Mouse (Mus musculus) cerebellum, postnatal 4 days (tissue): ENCODE measurements around the gene Rap1gap.
A peak's percentile ranks its signal among the peaks of the same experiment; 100 is the strongest.

Experiments used
- DNase-seq, 2 experiments: peaks; one replicate each; pipeline ENCODE4 v3.0.0; 2022; ENCODE audit warnings: low spot score in 2 of 2, mixed read lengths in 1 of 2

The Rap1gap gene

DNA sequence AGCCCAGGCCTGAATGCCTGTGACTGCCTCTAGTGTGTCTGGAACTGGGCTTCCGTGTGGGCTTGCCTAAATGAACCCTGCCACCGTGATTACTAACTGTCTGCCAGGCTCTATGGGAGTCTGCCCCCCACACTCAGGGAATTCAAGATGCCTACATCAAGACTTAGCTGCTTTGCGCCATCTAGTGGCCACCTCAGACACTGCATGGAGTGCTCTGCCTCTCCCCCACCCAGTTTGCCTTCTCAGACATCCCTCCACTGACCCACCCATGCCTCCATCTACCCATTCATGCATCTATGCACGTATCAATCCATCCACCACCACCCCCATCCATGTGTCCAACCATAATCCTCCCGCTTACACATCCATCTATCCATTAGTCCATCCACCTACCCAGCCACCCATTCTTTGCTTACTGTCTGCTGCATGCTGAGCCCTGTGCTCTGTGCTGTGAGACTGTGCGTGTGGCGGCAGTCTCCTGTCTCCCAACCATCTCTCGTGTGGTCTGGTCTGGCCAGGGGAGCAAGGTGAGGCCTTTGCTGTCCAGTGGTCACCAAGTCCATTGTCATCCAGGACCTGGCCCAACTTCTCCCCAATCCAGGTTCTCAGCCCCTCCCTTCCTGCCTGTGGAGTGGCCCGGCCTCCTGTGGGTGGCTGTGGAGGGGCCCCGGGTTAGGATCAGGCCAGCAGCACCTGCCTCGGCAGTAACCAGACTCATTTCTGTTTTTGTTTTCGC is 58.3 kb downstream of the Rap1gap start:
- DNase-seq, result peak; percentile 66 to 81

- DNase-seq, result no peak
Observed at GRCm38 (mm10) chr4:137723527-137723926, 59.0 kb downstream of the Rap1gap start.

DNA sequence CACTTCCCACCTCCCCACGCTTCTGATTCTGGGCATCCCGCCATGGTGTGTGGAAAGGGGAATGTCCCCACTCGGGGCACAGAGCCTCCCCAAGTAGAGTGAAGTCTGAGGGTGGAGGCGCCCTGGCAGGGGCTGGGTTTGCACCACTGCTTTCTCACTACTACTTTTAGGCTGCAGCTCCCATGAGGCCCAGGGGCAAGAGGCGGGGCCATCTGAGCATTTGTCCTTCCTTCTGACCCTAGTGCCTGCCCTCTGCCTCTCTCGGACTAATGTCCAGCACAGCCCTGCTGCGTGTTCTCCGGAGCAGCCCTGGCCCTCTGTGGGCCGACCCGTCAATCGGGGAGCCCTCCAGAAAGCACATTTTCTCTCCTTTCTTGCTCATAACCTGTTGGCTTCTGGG is 59.7 kb downstream of the Rap1gap start:
- no peak for DNase-seq

DNA sequence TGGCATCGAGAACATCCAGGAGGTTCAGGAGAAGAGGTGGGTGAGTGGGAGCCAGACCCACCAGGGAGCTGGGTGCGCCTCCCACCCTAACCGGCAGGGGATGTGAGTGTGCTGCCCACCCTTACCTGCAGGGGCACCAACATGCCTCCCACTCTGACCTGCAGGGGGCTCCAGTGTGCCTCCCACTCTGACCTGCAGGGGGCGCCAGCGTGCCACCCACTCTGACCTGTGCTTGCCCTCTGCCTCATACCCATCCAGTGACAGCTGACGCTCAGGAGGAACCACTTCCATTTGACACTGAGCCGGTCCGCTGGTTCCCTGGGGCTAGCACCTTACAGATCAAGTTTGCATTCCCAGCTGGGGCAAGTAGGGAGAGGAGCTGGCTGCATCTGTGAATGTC is 60.2 kb downstream of the Rap1gap start:
- peak in 1 of 2 experiments; percentile 58 for DNase-seq

DNA sequence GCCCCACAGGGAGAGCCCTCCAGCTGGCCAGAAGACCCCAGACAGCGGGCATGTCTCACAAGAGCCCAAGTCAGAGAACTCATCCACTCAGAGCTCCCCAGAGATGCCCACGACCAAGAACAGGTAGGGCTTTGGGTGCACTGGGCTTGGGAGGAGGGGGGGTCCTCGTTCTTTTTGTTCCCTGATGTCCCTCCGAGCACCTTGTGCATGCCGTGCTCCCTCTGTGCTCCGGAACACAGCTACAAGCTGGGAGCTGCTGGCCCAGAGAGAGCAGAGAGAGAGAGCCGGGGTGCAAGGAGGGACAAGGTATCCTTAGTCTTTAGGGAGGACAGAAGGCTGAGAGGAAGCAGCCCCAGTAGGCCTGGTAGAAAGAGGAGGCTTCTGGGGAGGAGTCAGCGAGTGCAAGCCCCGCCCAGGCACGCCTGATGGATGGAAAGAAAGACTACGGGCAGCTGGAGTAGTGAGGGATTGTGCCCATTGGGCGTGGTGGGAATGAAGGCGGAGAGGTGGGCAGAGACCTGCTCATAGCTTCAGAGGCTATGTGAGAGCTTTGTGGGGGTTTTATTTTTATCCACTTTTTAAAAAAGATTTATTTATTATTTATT is 61.1 kb downstream of the Rap1gap start:
- no peak for DNase-seq

GRCm38 (mm10) chr4:137726739-137727505 is 62.4 kb downstream of the Rap1gap start:
- no peak for DNase-seq

GRCm38 (mm10) chr4:137727506-137728187 is 63.1 kb downstream of the Rap1gap start:
- no peak for DNase-seq

GRCm38 (mm10) chr4:137728399-137729154 is 64.1 kb downstream of the Rap1gap start:
- DNase-seq, result peak in 1 of 2 experiments; percentile 55

DNA sequence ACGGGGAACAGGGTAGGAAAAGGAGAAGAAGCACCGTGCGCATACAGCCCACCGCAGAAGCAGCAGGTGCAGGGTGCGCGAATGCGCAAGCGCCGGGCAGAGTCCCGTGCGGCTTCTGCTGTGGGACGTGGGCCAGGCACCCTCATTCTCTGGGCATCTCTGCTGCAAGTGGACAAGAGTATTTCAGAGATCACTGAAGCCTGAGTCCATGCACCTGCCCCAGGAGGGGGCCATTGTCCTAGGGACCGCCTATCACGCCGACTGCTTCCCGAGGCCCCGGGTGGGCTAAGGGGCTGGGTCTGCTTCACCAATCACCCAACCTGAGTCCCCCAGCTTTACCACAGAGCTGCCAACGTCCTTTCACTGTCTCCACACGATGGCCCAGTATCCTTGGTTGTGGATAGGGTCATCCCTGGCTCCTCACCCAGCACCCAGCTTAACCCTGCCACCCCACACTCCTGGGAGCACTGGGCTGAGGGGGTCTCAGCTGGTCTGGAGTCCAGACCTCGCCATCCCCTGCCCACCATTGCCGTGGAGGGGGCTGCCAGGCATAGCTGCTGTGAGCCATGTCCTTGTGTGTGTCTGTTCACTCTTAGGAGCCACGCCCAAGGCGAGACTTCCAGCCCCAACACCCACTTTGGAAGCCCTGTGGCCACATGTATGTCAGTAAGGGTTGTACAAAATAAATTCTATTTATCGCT is 64.8 kb downstream of the Rap1gap start:
- no peak for DNase-seq

DNA sequence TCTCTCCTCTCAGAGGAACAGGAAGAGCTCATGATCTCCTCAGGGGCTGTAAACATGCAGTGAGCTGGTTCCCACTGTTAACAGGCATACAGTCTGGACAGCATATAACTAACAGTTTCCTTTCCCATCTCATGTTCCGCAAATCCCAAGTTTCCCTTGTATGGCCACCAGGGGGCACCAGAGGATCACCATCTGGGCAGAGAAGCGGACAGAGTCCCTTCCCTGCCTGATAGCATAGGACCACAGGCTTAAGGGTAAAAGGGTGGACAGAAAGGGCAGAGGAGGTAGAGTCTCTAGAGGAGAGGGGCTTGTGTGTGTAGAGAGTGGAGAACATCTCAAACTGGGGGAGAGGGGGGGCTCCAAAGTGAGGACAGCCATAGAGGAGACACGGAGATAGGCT is 65.6 kb downstream of the Rap1gap start:
- DNase-seq, result peak; percentile 88 to 94

GRCm38 (mm10) chr4:137730757-137731156 is 66.2 kb downstream of the Rap1gap start:
- no peak for DNase-seq

DNA sequence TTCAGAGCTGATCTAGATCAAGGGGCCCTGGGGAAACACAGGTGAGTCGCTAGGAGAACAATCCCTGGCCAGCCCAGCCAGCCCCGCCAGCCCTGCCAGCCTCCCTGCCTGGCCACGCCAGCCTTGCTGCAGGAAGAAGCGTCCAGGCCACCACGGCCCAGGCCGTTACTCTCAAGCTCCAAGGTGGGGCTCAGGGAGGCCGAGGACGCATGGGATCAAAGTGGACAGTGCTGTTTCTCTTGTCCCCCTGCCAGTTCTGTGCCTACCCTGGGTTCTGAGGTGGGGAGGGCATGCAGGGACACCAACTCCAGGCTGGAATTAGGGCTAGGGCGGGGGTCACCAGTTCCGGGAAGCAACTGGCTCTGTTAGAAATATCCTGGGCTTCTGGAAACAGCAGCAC is 67.4 kb downstream of the Rap1gap start:
- DNase-seq, result no peak

- DNase-seq, result no peak
Observed at GRCm38 (mm10) chr4:137732361-137732760, 67.8 kb downstream of the Rap1gap start.

DNA sequence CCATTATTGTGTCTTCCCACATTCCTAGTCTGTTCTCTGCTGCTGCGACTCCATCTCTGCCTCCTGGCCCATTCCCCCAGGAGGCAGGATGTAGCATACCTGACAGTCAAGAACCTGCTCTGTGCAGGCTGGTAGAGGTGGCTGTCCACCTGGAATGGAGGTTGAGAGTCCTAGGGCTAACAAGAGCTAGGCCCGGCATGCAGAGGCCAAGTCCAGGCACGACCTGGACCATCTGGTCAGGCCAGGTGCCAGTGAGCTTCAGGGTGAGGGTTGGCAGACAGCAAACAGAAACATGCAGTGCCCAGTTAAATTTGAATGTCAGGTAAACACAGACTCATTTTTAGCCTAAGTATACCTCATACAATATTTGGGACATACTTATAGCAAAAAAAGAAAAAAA is 68.4 kb downstream of the Rap1gap start:
- no peak for DNase-seq

DNA sequence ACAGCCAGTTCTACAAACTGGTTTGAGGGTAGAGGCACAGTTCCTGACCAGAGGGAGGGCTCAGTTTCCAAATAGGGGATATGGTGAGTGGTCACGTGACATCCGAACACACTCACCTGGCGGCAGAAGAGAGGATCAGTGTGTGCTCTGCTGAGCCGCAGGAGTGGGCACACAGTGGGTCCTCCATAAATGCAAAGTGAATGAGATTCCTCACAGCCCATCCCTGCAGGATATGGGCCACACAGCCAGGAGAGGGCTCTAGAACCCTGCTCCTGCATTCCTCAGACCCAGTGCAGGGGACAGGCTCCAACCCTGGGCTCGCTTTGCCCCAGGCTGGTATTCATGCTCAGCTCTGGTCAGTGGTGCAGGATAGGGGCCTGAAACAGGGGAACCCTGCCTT is 68.9 kb downstream of the Rap1gap start:
- no peak for DNase-seq

DNA sequence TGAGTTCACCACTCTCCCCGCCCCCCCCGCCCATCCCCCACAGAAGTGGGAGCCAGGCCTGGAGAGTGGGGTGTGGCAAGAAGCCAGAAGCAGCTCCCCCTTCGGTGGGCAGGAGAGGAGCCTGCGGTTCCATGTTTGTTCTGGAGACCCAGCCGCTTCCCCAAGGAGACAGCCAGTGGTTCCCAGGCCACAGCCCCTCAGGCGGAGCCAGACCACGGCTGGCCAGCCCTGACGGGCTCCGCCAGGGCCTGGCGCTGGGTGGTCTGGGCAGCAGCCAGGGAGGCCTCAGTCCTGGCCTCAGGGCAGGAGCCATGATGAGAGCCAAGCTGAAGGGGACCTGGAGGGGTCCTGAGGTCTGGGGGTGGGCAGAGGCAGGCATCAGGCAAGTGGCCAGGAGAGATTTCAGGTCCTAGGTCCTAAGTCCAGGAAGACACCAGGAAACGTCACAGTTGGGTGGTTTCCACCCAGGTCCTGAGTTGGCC is 71.7 kb downstream of the Rap1gap start:
- peak in 1 of 2 experiments; percentile 52 for DNase-seq

DNA sequence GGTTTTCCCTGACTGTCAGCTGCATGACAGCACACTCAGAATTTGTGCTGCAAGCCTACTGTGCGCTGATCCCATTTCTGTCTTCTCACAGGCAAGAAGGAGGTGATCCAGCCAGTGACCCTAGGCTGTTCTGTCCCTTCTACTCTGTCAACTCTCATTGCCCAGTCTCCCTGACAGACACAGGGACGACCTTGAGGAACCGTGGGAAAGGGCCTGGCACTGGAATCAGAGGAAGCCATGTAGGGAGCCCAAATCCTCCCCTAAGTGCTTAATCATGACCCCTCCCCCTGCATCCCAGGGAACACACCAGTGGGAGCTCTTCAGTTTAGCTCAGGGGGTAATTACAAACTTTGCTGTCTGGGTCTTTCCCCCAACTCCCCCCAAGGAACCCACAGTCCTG is 73.2 kb downstream of the Rap1gap start:
- no peak for DNase-seq

- no peak for DNase-seq
Observed at GRCm38 (mm10) chr4:137739151-137739923, 74.8 kb downstream of the Rap1gap start.

- DNase-seq, result no peak
Observed at GRCm38 (mm10) chr4:137740350-137740749, 75.8 kb downstream of the Rap1gap start.

- DNase-seq, result no peak
Observed at GRCm38 (mm10) chr4:137743791-137744190, 79.3 kb downstream of the Rap1gap start.
